Mouse (Mus musculus) liver, postnatal 0 days (tissue): Measurements from ENCODE around the gene Pithd1.

Experiments used
- CTCF ChIP-seq: sonication (generic); IDR thresholded peaks from 2 replicates; pipeline ENCODE4 v1.5.1; 2016; ENCODE audit warnings: antibody characterized with exemption, low read depth
- EP300 ChIP-seq: IDR thresholded peaks from 2 replicates; pipeline ENCODE4 v1.6.1; 2016; ENCODE audit warnings: antibody characterized with exemption, low read depth, mild to moderate bottlenecking

- peak; percentile 57 for TF ChIP-seq CTCF
- no peak for TF ChIP-seq EP300
Observed at GRCm38 (mm10) chr4:135951505-135951904, 35.6 kb downstream of the Pithd1 start.
